Mouse (Mus musculus): ENCODE results near the gene Osbpl3. TPM values are rescaled to one million over a fixed set of nuclear protein-coding genes. Genes with fewer than 3 reads are reported as not detected.

Gene Osbpl3
- polyA plus RNA-seq (2014; fragmentation: Illumina TruSeq; extraction: RNeasy Lipid Tissue Mini Kit (QIAGEN cat#74804); ENCODE audit: low read depth, low replicate concordance): 0.48 TPM

GRCm38 (mm10) chr6:50455829-50456469, at the start of gene Osbpl3:
Osbpl3 (minus strand) TSS chr6:50456201.

GRCm38 (mm10) chr6:50263670-50264069, 192.3 kb downstream of the Osbpl3 start, which contains the start of gene Gsdme:
Gsdme (minus strand) TSS chr6:50263862.

Other genes starting within 250 kb of the Osbpl3 start
- 1.7 TPM for gene Gsdme, start 192.3 kb downstream of the Osbpl3 start, polyA plus RNA-seq (2014; fragmentation: Illumina TruSeq; extraction: RNeasy Lipid Tissue Mini Kit (QIAGEN cat#74804); ENCODE audit: low read depth, low replicate concordance)
- 161 TPM for gene Cycs, start 110.3 kb upstream of the Osbpl3 start, polyA plus RNA-seq (2014; fragmentation: Illumina TruSeq; extraction: RNeasy Lipid Tissue Mini Kit (QIAGEN cat#74804); ENCODE audit: low read depth, low replicate concordance)
- gene 4921507P07Rik, start 140.4 kb upstream of the Osbpl3 start, polyA plus RNA-seq (2014; fragmentation: Illumina TruSeq; extraction: RNeasy Lipid Tissue Mini Kit (QIAGEN cat#74804); ENCODE audit: low read depth, low replicate concordance): 0.42 TPM
- not detected for gene Npvf, start 198.2 kb upstream of the Osbpl3 start, polyA plus RNA-seq (2014; fragmentation: Illumina TruSeq; extraction: RNeasy Lipid Tissue Mini Kit (QIAGEN cat#74804); ENCODE audit: low read depth, low replicate concordance)

Data from liver, adult 10 weeks (tissue).